Mouse (Mus musculus) 416B (cell line): Measurements from ENCODE around the gene 1700017B05Rik.

ENCODE experiments used
- DNase-seq: peaks from one replicate; pipeline ENCODE4 v3.0.0; 2011; ENCODE audit warnings: low read depth

The 1700017B05Rik gene

GRCm38 (mm10) chr9:57271837-57272562 lies 9.6 kb upstream of the 1700017B05Rik start:
- DNase-seq, result no peak

- no peak for DNase-seq
These were observed 8.7 kb upstream of the 1700017B05Rik start for GRCm38 (mm10) chr9:57271081-57271480.

- no peak for DNase-seq
These were observed 8.0 kb upstream of the 1700017B05Rik start for GRCm38 (mm10) chr9:57270399-57270798.

GRCm38 (mm10) chr9:57269384-57269783 lies 7.0 kb upstream of the 1700017B05Rik start:
- no peak for DNase-seq

- DNase-seq, result peak; percentile 70
These were observed 6.2 kb upstream of the 1700017B05Rik start for GRCm38 (mm10) chr9:57268575-57268974.

- DNase-seq, result peak; percentile 86
These were observed 5.7 kb upstream of the 1700017B05Rik start for GRCm38 (mm10) chr9:57268078-57268477.

- no peak for DNase-seq
These were observed 5.0 kb upstream of the 1700017B05Rik start for GRCm38 (mm10) chr9:57267421-57267820.

- no peak for DNase-seq
These were observed 2.7 kb upstream of the 1700017B05Rik start for GRCm38 (mm10) chr9:57265125-57265524.

- DNase-seq, result no peak
These were observed 628 bp upstream of the 1700017B05Rik start for GRCm38 (mm10) chr9:57262795-57263684.

- DNase-seq, result no peak
These were observed 898 bp downstream of the 1700017B05Rik start for GRCm38 (mm10) chr9:57261516-57261912.

GRCm38 (mm10) chr9:57260940-57261339 lies 1.5 kb downstream of the 1700017B05Rik start:
- DNase-seq, result peak; percentile 51

GRCm38 (mm10) chr9:57259736-57260135 lies 2.7 kb downstream of the 1700017B05Rik start:
- DNase-seq, result peak; percentile 96

GRCm38 (mm10) chr9:57257627-57258026 lies 4.8 kb downstream of the 1700017B05Rik start:
- DNase-seq, result no peak

GRCm38 (mm10) chr9:57256861-57257260 lies 5.6 kb downstream of the 1700017B05Rik start:
- DNase-seq, result no peak

- DNase-seq, result no peak
These were observed 6.1 kb downstream of the 1700017B05Rik start for GRCm38 (mm10) chr9:57256309-57256708.

- DNase-seq, result peak; percentile 56
These were observed 7.5 kb downstream of the 1700017B05Rik start for GRCm38 (mm10) chr9:57254823-57255495.

GRCm38 (mm10) chr9:57254061-57254460 lies 8.4 kb downstream of the 1700017B05Rik start:
- DNase-seq, result no peak

- DNase-seq, result no peak
These were observed 11.3 kb downstream of the 1700017B05Rik start for GRCm38 (mm10) chr9:57251139-57251538.

- DNase-seq, result no peak
These were observed 12.4 kb downstream of the 1700017B05Rik start for GRCm38 (mm10) chr9:57250026-57250425.

GRCm38 (mm10) chr9:57248030-57248942 lies 14.1 kb downstream of the 1700017B05Rik start:
- no peak for DNase-seq

- peak; percentile 74 for DNase-seq
These were observed 15.2 kb downstream of the 1700017B05Rik start for GRCm38 (mm10) chr9:57247201-57247671.
